Mouse (Mus musculus): Measurements from ENCODE around the gene 4930442H23Rik. TPM values are rescaled to one million over a fixed set of nuclear protein-coding genes. Genes with fewer than 3 reads are reported as not detected.
A peak's percentile ranks its signal among the peaks of the same experiment; 100 is the strongest.

4930442H23Rik gene
- polyA plus RNA-seq, 1 experiment: not detected

DNA sequence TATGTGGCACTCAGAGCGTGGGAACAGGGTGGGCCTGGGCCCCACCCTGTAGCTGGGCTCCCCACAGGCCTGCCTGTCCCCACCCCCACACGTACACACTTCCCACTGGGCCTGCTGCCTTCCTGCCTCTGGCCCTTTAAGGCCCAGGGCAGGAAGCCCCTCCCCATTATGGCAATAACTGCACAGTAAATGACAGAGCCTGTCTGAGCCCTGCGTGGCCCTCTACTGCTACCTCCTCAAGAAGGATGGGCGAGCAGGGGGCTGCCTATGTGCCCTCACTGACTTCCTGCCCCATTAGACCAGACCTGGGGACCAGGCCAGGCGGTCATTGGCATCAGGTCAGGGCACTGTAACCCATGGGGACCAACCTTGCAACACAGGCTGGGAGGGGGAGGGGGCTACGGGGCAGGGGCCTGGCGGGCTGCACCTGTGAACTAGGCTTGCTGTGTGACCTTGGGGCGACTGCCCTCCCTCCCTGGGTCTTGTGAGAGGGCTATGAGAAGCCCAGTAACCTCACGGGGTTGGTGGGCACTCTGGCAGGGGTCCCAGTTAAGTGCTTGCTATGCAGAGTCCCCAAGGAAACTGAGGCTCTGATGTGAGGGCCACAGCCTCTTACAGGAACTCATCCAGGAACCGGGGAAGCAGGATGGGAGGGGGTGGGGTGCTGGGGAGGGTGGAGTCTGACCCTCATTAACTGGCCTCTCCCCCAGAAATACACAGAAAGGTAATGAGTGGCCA is 42.8 kb downstream of the 4930442H23Rik start:
- Histone ChIP-seq H3K4me1 (ENCODE audit: control insufficient read depth, insufficient read depth, low read length) (peaks cover 41% of the 10 kb centered on the region), H3K27ac (ENCODE audit: insufficient read depth, low read depth, low read length) (no peak overlapping the region), H3K4me3 (ENCODE audit: insufficient read depth, low read length) (peak overlapping the region; percentile 95)
- TF ChIP-seq POLR2A (IDR thresholded peaks at IDR 0.05; ENCODE audit: borderline replicate concordance, low read depth, low read length): no peak
- TF ChIP-seq CTCF (IDR thresholded peaks at IDR 0.05; ENCODE audit: low read depth, low read length): no peak

DNA sequence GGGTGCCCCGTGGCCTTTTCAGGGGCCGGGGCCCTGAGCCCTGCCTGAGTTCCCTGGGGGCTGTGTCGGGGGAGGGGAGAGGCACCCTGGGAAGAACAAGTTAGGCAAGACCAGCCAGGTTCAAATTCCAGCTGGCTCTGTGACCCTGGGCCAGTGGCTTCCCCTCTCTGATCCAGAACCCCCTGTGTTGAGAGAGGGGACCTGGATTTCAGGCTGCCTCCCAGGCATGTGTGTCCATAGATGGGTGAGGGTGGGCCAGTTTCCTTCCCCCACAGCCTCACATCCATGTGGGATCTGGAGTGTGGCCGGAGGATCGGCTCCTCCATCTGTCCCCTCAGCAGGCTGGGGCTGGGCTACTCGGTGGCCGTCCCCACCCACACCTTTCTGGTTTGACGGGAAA is 43.6 kb downstream of the 4930442H23Rik start:
- peaks cover 36% of the 10 kb centered on the region for H3K4me1 ChIP-seq (ENCODE audit: control insufficient read depth, insufficient read depth, low read length)
- H3K27ac ChIP-seq (ENCODE audit: insufficient read depth, low read depth, low read length): no peak overlapping the region
- no peak for TF ChIP-seq CTCF (IDR thresholded peaks at IDR 0.05; ENCODE audit: low read depth, low read length)
- TF ChIP-seq POLR2A (IDR thresholded peaks at IDR 0.05; ENCODE audit: borderline replicate concordance, low read depth, low read length): no peak
- H3K4me3 ChIP-seq (ENCODE audit: insufficient read depth, low read length): peak overlapping the region; percentile 95

- TF ChIP-seq POLR2A (IDR thresholded peaks at IDR 0.05; ENCODE audit: borderline replicate concordance, low read depth, low read length): no peak
- TF ChIP-seq CTCF (IDR thresholded peaks at IDR 0.05; ENCODE audit: low read depth, low read length): no peak
- H3K4me1 ChIP-seq (ENCODE audit: control insufficient read depth, insufficient read depth, low read length): peaks cover 36% of the 10 kb centered on the region
- H3K4me3 ChIP-seq (ENCODE audit: insufficient read depth, low read length): peak overlapping the region; percentile 95
- no peak overlapping the region for H3K27ac ChIP-seq (ENCODE audit: insufficient read depth, low read depth, low read length)
Measured at GRCm38 (mm10) chr10:81139529-81139846, 44.2 kb downstream of the 4930442H23Rik start.

DNA sequence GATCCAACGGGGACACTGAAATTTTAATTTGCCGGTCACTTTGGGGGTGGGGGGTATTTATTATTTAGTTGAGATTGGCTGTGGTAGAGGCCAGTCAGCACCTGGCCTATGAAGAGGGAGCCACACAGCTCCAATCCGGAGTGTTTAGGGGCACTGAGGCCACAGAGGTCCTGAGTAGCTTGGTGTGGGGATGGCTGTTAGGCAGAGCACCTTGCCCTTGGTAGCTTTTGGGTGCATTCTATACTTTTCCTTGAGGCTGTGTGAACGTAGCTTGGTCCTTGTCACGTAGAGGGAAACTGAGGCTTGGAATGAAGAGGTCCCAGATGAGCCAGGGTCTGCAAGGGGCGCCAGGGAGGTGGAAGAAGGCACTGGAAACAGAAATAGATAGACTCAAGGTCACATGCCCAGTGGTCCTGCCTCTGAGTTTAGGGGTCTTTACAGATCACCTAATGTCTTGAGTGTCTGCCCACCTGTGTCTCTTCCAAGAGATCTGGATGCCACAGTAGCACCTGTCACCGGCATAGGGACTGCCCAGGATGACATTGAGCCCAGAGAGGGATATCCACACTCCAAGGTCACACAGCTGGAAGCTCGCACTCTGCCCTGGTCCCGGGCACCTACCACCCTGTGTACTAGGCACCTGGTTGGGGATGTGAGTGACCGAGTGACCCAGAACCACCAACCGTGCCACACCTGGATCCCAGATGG is 44.7 kb downstream of the 4930442H23Rik start:
- peaks cover 36% of the 10 kb centered on the region for H3K4me1 ChIP-seq (ENCODE audit: control insufficient read depth, insufficient read depth, low read length)
- H3K27ac ChIP-seq (ENCODE audit: insufficient read depth, low read depth, low read length): peak overlapping the region; percentile 89; the same call in 1 of the 2 replicates
- TF ChIP-seq CTCF (IDR thresholded peaks at IDR 0.05; ENCODE audit: low read depth, low read length): no peak
- no peak for TF ChIP-seq POLR2A (IDR thresholded peaks at IDR 0.05; ENCODE audit: borderline replicate concordance, low read depth, low read length)
- peak overlapping the region; percentile 95 for H3K4me3 ChIP-seq (ENCODE audit: insufficient read depth, low read length)

- Histone ChIP-seq H3K4me3 (ENCODE audit: insufficient read depth, low read length) (peak overlapping the region; percentile 95), H3K27ac (ENCODE audit: insufficient read depth, low read depth, low read length) (peak overlapping the region; percentile 89), H3K4me1 (ENCODE audit: control insufficient read depth, insufficient read depth, low read length) (peaks cover 38% of the 10 kb centered on the region)
- no peak for TF ChIP-seq POLR2A (IDR thresholded peaks at IDR 0.05; ENCODE audit: borderline replicate concordance, low read depth, low read length)
- TF ChIP-seq CTCF (IDR thresholded peaks at IDR 0.05; ENCODE audit: low read depth, low read length): no peak
Measured at GRCm38 (mm10) chr10:81138131-81138782, 45.4 kb downstream of the 4930442H23Rik start.

DNA sequence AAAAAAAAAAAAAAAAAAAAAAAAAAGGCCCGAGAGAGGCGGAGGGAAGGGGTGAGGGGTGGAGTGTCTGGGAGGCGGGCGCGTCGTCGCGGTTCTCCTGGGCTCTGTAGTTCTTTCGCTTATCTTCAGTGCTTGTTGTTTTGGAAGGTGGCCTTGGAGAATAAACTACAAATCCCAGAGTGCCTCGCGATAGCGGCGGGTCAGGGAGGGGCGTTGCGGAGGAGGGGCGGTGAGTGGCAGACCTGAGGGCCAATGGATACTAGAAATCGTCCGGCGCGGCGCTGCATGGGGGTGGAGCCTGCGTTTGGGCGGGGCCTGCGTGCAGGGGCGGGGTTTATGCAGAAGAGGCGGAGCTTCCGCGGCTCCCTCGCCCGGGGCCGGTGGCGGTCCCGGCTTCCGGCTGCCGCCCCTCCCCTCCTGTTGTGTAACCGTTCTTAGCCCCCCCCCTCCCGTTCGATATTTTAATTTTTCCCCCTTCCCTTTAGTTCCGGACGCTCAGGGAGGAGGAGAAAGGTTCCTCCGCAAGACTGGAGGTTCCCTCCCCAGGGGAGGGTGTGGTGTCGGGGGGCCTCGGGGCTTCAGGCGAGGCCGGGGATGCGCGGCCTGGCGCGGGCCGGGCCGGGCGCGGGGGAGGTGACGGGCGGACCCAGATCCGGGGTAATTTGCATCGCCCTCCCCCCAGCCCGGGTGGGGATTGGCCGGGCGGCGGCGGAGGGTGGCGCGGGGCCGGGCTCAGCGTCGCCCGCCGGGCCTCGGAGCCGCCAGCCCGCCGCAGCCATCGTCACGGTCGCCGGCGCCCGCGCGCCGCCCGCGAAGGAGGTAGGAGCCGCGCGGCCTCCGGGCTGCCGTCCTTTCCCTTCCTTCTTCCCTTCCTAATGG is 46.2 kb downstream of the 4930442H23Rik start:
- Histone ChIP-seq H3K27ac (ENCODE audit: insufficient read depth, low read depth, low read length) (peak overlapping the region; percentile 96), H3K4me3 (ENCODE audit: insufficient read depth, low read length) (peak overlapping the region; percentile 95), H3K4me1 (ENCODE audit: control insufficient read depth, insufficient read depth, low read length) (peaks cover 36% of the 10 kb centered on the region)
- TF ChIP-seq CTCF (IDR thresholded peaks at IDR 0.05; ENCODE audit: low read depth, low read length): no peak
- TF ChIP-seq POLR2A (IDR thresholded peaks at IDR 0.05; ENCODE audit: borderline replicate concordance, low read depth, low read length): no peak

DNA sequence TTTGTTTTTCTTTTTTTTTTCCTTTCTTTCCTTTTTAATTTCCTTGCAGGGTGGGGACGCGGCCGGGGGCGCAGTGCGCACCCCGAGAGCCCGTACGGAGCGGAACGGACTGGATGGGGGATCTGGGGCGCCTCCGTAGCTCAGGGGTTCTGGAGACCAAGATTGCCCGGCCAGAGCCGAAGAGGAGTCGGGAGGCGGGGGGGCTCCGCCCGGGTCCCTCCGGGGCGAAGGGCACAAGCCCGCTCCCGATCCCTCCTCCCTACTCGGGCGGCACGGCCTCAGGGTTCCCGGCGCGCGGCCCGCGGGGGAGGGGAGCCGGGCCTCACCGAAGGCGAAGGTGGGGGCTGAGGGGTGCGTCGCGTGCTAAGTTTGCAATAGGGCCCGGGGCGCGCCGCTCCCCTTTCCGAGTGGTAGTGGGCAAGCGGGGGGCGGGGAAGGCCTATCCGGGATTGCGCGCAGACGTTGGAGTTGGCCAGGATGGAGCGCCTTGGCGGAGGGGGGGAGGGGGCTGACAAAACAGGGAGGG is 46.9 kb downstream of the 4930442H23Rik start:
- Histone ChIP-seq H3K4me3 (ENCODE audit: insufficient read depth, low read length) (peak overlapping the region; percentile 69), H3K27ac (ENCODE audit: insufficient read depth, low read depth, low read length) (peak overlapping the region; percentile 96), H3K4me1 (ENCODE audit: control insufficient read depth, insufficient read depth, low read length) (peaks cover 30% of the 10 kb centered on the region)
- TF ChIP-seq POLR2A (IDR thresholded peaks at IDR 0.05; ENCODE audit: borderline replicate concordance, low read depth, low read length) (no peak), CTCF (IDR thresholded peaks at IDR 0.05; ENCODE audit: low read depth, low read length) (no peak)

GRCm38 (mm10) chr10:81135831-81136705 is 47.6 kb downstream of the 4930442H23Rik start:
- Histone ChIP-seq H3K4me3 (ENCODE audit: insufficient read depth, low read length) (peak overlapping the region; percentile 69), H3K4me1 (ENCODE audit: control insufficient read depth, insufficient read depth, low read length) (peaks cover 24% of the 10 kb centered on the region), H3K27ac (ENCODE audit: insufficient read depth, low read depth, low read length) (peak overlapping the region; percentile 96)
- TF ChIP-seq CTCF (IDR thresholded peaks at IDR 0.05; ENCODE audit: low read depth, low read length) (no peak), POLR2A (IDR thresholded peaks at IDR 0.05; ENCODE audit: borderline replicate concordance, low read depth, low read length) (0 out of 2 replicates have a peak, but pooled peaks have one; percentile 48)

Measured in bone marrow macrophage, adult 2 months (primary cell).